Mouse (Mus musculus) natural killer cell, adult 2 months (primary cell): Measurements from ENCODE around the gene Pamr1.

Experiments
- DNase-seq, 2 experiments: peaks; one replicate each; pipeline ENCODE4 v3.0.0; 2022; ENCODE audit warnings: low spot score in 2 of 2

Pamr1 gene

GRCm38 (mm10) chr2:102549611-102550266, at the start of gene Pamr1:
TSS of gene Pamr1 (plus strand) at chr2:102550012.
- DNase-seq, result no peak

GRCm38 (mm10) chr2:102507633-102508032, 42.2 kb upstream of the Pamr1 start:
- no peak for DNase-seq

DNA sequence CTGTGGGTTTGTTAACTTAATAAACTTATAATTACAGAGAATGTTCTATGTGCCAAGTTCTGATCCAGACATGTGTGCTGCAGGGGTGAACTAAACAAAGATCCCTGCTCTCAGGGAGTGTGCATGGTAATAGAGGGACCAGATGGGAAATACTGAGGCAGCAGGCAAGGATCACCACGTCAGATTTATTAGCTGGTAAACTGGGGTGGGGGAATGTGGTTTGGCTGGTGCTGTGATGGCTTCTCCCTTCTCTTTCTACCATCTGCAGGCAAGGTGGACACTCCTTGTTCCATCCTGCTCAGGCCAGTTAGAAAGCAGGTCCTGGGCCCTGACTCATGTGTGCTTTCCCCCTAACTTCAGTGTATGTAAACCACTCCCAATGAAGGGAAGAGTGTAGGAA, 41.7 kb upstream of the Pamr1 start:
- DNase-seq, result no peak

- no peak for DNase-seq
Measured at GRCm38 (mm10) chr2:102519956-102520355, 29.9 kb upstream of the Pamr1 start.

DNA sequence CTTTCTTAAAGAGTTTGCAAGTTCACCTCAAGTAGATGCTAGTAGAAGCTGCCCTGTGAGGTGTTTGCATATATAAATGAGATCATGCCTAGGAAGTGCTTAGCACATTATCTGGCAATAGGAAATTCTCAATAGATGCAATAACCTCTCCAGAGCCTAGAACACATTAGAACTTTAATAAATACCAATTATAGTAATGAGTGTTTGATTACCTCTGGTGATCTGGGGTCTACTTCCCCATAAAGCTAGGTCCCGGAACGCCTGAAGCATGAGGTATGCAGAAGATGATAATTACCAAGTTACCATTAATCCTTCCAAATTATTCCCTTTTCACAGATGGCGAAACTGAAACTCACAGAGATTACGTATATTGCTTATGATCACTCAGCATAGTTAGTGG, 22.2 kb upstream of the Pamr1 start:
- DNase-seq, result no peak

DNA sequence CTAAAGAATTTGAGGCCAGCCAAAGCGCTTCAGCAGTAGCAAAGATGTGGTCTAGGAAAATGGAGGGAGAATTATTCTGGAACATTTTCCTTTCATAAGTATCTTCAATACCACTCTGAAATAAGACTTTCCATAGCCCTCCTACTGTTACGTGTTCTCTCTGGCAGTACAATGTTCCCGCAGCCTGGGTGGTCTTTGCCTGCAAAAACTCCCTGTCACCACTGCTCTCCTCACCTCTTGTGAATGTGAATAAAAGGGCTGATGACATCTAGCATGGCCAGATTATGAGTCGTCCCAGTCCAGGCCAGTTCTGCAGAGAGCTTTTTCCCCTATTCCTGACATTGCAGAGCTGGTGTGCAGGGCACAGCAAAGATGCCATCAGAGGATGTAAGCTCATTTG, 16.4 kb upstream of the Pamr1 start:
- DNase-seq, result no peak

DNA sequence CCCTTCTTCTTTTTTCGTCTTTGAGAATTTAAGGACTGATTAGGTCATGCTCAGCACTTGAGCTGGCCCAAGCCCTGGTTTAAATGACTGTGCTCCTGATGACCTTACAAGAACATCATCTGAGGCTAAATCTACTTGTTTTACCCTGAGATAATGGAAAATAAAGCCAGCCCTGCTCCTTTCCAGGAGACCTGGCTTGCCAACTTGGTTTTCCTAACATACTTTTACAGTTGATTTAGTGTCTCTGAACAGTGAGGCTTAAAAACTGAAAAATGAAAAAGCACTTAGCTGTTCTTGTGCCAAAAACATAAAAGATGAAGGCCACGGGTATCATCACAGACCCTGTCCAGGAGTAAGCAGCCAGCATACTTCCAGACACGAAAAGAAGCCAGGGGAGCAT, 13.0 kb upstream of the Pamr1 start:
- no peak for DNase-seq

DNA sequence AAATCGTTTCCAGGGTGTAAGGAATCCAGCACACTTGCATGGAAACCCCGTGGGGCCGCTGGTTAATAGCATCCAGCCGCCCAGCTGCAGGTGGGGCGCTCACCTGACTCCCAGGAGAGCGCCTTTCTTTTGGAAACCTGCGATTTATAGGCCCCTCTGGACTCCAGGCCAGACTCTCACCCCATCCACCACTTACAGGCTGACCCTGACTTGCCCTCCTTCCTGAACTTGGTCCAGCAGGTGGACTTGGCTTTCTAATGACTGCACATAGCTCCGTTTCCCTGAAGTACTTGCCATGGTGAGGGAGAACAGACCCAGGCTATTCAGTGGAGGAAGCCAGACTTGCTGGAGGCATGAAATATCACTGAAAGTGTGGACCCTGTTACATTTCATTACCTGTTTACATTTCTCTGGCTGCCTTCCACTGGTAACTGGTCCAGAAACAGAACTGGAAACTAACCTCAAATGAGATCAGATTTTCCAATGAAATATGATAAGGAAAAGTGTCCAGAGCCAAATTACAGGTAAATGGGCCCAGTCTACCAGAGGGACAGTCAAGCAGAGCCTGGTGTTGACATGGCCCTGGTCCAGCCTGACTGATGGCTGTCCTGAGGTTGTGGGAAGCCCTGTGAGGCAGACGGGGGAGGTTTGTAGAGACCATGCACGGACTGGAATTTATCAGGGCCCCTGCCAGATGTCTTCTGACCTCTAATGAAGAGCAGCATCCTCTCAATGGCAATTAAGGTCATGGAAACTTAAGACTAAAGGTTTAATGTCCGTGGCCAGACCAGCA, 9.2 kb upstream of the Pamr1 start:
- no peak for DNase-seq

- DNase-seq, result no peak
Measured at GRCm38 (mm10) chr2:102541404-102542125, 8.2 kb upstream of the Pamr1 start.

GRCm38 (mm10) chr2:102543961-102544719, 5.7 kb upstream of the Pamr1 start:
- DNase-seq, result no peak

- no peak for DNase-seq
Measured at GRCm38 (mm10) chr2:102550910-102551582, 1.2 kb downstream of the Pamr1 start.

DNA sequence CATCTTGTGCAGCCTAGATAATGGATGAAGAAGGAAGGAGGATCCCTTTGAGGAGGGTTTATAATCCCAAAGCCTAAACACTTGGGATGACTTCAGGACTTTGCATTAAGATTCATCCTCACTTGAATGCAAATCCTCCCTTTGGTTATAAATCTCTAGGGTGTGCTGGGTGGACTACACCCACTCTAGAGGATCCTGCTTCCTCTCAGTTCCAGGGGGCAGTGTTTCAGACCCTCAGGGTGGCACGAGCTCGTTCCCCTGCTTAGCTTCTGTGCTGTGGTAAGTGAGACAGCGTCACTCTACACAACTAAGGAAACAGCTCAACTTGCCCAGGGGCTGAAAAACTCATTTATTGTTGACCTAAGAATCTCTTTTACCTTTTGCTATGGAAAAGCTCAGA, 1.8 kb downstream of the Pamr1 start:
- no peak for DNase-seq

DNA sequence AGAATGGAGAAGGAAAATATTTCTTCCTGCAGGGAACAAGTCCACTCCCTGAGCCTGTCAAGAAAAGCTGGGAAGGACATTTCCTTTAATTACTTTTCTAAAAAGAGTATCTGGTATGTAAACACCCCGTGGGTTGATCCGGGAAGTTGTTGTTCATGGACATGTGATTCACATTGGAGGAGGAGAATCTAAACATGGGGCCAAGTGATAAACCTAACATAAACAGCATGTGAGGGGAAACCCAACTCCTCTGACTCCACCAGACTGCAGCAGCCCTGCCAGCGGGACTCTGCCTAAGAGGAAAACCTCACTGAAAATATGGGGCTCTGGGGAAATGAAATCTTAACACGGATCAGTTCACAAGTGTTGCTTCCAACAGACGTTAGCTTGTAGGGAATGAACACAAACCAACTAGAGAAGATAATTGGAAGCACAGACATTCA, 2.3 kb downstream of the Pamr1 start:
- DNase-seq, result no peak

GRCm38 (mm10) chr2:102557085-102557484, 7.3 kb downstream of the Pamr1 start:
- DNase-seq, result no peak

GRCm38 (mm10) chr2:102558965-102559364, 9.2 kb downstream of the Pamr1 start:
- no peak for DNase-seq

GRCm38 (mm10) chr2:102563848-102564247, 14.0 kb downstream of the Pamr1 start:
- DNase-seq, result no peak

DNA sequence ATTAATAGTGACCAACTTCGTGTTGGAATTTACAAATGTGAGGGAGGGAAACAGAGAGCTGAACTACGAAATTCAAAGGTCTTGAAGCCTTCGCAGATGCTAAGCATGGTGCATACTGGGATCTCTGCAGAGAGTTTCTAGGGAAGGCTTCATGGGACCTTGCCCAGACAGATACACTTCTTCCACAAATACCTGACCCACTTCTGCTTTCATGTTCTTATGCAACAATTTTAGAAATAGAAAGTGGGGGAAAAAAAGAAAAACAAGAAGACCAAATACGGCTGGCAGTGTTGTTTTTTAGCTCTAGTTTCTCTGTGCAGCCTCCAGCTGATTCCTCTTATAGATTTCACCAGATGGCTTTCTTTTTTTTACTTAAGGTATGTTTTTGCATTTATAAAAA, 29.4 kb downstream of the Pamr1 start:
- no peak for DNase-seq

DNA sequence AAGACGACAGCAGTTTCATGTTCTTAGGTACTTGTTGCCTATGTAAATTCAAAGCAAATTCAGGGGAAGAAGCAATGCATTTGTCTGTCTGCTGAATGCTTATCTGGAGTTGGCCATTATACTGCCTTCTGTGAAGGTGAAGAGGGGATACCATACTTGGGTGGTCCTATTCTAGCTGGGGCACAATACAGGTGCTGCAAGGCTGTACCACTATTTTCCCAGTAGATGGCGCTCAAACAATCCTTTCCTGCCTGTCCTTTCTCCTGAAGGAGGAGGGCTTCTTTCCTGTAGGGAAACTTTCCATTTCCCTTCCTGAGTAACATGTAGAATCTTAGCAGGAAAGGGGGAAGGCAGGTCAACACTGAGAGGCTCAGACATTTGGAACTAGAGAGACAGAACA, 40.2 kb downstream of the Pamr1 start:
- no peak for DNase-seq

DNA sequence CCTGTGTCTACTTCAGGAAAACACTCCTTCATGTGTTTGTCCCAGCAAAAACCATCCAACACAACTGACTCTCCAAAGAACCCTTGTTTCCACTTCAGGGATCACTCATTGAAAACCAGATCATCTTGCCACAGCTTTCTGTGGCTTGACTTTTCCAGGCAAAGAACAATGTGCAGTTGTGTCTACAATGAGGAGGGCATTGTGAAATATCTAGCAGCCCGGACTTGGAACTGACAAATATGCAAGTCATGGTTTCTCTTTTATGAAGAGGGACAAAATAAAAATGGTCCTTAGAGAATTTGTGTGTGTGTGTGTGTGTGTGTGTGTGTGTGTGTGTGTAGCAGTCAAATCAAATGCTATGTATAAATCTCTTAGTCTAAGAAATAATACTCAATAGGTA, 44.7 kb downstream of the Pamr1 start:
- no peak for DNase-seq

DNA sequence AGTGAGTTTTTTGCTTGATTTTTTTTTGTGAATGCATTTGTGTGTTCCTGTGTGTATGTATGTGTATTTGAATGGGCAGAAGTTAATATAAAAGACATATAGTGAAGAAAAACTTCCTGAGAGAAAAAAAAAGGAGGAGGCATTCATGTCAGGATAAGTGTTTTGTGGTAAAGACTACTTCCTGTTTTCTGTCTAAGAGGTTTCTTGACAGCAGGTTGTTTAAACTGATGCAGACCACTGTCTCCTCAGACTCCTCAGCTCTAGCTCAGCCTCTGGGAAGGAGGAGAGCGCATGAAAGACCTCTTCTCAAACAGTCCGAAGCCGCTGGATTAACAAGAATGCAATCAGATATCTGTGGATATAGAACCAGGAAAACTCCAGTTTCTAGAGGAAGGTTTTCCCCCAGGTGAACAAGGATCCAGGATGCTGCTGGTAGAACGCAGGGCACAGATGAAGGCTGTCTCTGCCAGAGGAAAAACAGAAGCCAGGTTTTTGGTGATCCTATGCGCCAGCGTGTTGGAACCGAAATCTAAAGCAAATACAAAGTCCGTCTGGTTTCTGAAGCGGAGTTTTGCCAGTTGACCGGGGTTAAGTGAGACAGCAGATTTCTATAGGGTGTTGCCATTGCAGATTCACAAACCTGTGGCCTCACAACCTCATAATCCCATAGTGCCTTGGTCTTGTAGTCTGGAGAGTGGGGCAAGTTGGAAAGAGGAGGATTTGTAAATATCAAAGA, 45.8 kb downstream of the Pamr1 start:
- DNase-seq, result no peak
